In genomic region chr17:88626347-88626811, GRCm38 (mm10) we compare ENCODE assay signal across 10 mouse cellular contexts. TPM values are rescaled to one million over a fixed set of nuclear protein-coding genes. Genes with fewer than 3 reads are reported as not detected.
A peak's percentile ranks its signal among the peaks of the same experiment; 100 is the strongest.
DNase-seq lines count a peak whose midpoint lies in the region; ATAC-seq lines count a peak whose summit lies in the region.
"Had no signal": no experiment of that assay in that cellular context is flagged by ENCODE, and none has a peak within 500 bp of the region (broad histone marks: within the 10 kb centered on the region; RNA-seq: fewer than 3 reads in every experiment).

No protein-coding gene starts in this region.

- WGBS in hindbrain, embryonic 10.5 days, result 36% methylated on average over 7 of the region's 7 CpGs
- 42% methylated on average over 7 of the region's 7 CpGs for WGBS in hindbrain, embryonic 16.5 days
- 14% methylated on average over 7 of the region's 7 CpGs for WGBS in embryonic facial prominence, embryonic 15.5 days

- DNase-seq in hindbrain, embryonic 10.5 days (ENCODE audit: low spot score), result peak; percentile 34
- DNase-seq in kidney, adult 8-10 months, result peak; percentile 49 to 57
- DNase-seq in lung, postnatal 36 days, result peak; percentile 34
- no peak for DNase-seq in urinary bladder, adult 18-20 months (ENCODE audit: low spot score in 2 of 2)
- DNase-seq in T-cell, adult 2 months (ENCODE audit: low spot score), result no peak
- no peak for DNase-seq in thymus, postnatal 10 days (ENCODE audit: low spot score in 2 of 2)

- no peak overlapping the region for H3K4me2 ChIP-seq in hindbrain, embryonic 16.5 days (ENCODE audit: low read length)
- peak overlapping the region; percentile 29 for H3K4me2 ChIP-seq in embryonic facial prominence, embryonic 15.5 days (replicated peaks)

- H3K27ac ChIP-seq in hindbrain, embryonic 10.5 days, result peak overlapping the region; percentile 72
- no peak overlapping the region for H3K27ac ChIP-seq in hindbrain, embryonic 16.5 days (ENCODE audit: low read depth, low read length)
- H3K27ac ChIP-seq in embryonic facial prominence, embryonic 15.5 days (replicated peaks), result peak overlapping the region; percentile 86

- H3K4me3 ChIP-seq in hindbrain, embryonic 10.5 days, result no peak overlapping the region
- no peak overlapping the region for H3K4me3 ChIP-seq in hindbrain, embryonic 16.5 days (ENCODE audit: low read length)
- no peak overlapping the region; the same call in 1 of the 2 replicates for H3K4me3 ChIP-seq in embryonic facial prominence, embryonic 15.5 days (replicated peaks)
- H3K4me3 ChIP-seq: erythroblast, embryonic 14.5 days had no signal

- peaks cover 52% of the 10 kb centered on the region for H3K4me1 ChIP-seq in hindbrain, embryonic 10.5 days (replicated peaks)
- H3K4me1 ChIP-seq in hindbrain, embryonic 16.5 days (ENCODE audit: control insufficient read depth, insufficient read depth, low read depth, low read length), result peaks cover 9% of the 10 kb centered on the region
- H3K4me1 ChIP-seq in embryonic facial prominence, embryonic 15.5 days, result peaks cover 62% of the 10 kb centered on the region

- ATAC-seq in hindbrain, embryonic 16.5 days, result no peak
- no peak for ATAC-seq in embryonic facial prominence, embryonic 15.5 days (ENCODE audit: insufficient number of reproducible peaks, low FRiP score, low TSS enrichment, low read depth)

- 0 out of 2 replicates have a peak, but pooled peaks cover 7% of the 10 kb centered on the region for H3K36me3 ChIP-seq in hindbrain, embryonic 10.5 days
- no peaks in the 10 kb centered on the region for H3K36me3 ChIP-seq in hindbrain, embryonic 16.5 days (ENCODE audit: control insufficient read depth, insufficient read depth, low read length)
- H3K36me3 ChIP-seq in embryonic facial prominence, embryonic 15.5 days, result peaks cover 16% of the 10 kb centered on the region

- H3K9me3 ChIP-seq in hindbrain, embryonic 10.5 days, result no peaks in the 10 kb centered on the region
- H3K9me3 ChIP-seq in hindbrain, embryonic 16.5 days (ENCODE audit: control insufficient read depth, low read length), result no peaks in the 10 kb centered on the region
- H3K9me3 ChIP-seq in embryonic facial prominence, embryonic 15.5 days (replicated peaks), result no peaks in the 10 kb centered on the region

- no peak overlapping the region for H3K9ac ChIP-seq in hindbrain, embryonic 16.5 days (ENCODE audit: low read depth, low read length)
- H3K9ac ChIP-seq in embryonic facial prominence, embryonic 15.5 days, result no peak overlapping the region

- H3K27me3 ChIP-seq in hindbrain, embryonic 10.5 days (ENCODE audit: insufficient read depth, poor library complexity, severe bottlenecking), result no peaks in the 10 kb centered on the region
- H3K27me3 ChIP-seq in hindbrain, embryonic 16.5 days (replicated peaks; ENCODE audit: control insufficient read depth, insufficient read depth, low read length), result no peaks in the 10 kb centered on the region
- H3K27me3 ChIP-seq in embryonic facial prominence, embryonic 15.5 days, result no peaks in the 10 kb centered on the region
- H3K27me3 ChIP-seq: CH12.LX had no signal

RNA-seq across cellular contexts. Expression of gene Ston1, which starts 28.9 kb away (rescaled TPM):
- polyA plus RNA-seq in hindbrain, embryonic 10.5 days (2016; fragmentation: Nextera tagmentation; extraction: Ambion mirVana), result 1.4 and 2.3 TPM in 2 replicates
- 1.7 and 2.1 TPM in 2 replicates for polyA plus RNA-seq in hindbrain, embryonic 16.5 days (2015; fragmentation: Nextera tagmentation; extraction: Ambion mirVana)
- polyA plus RNA-seq in embryonic facial prominence, embryonic 15.5 days (2015; fragmentation: Nextera tagmentation; extraction: Ambion mirVana), result 5.9 and 7.7 TPM in 2 replicates
- polyA plus RNA-seq: erythroblast, embryonic 14.5 days had no signal

RNA-seq across cellular contexts. Expression of gene Gtf2a1l, which starts 42.1 kb away (rescaled TPM):
- polyA plus RNA-seq in hindbrain, embryonic 10.5 days (2016; fragmentation: Nextera tagmentation; extraction: Ambion mirVana), result 0.10 and 0.43 TPM in 2 replicates
- 0.25 and 0.35 TPM in 2 replicates for polyA plus RNA-seq in hindbrain, embryonic 16.5 days (2015; fragmentation: Nextera tagmentation; extraction: Ambion mirVana)
- 0.47 and 0.53 TPM in 2 replicates for polyA plus RNA-seq in embryonic facial prominence, embryonic 15.5 days (2015; fragmentation: Nextera tagmentation; extraction: Ambion mirVana)
- polyA plus RNA-seq: erythroblast, embryonic 14.5 days had no signal

Comparison
In these comparisons a context has a peak if more than half of its experiments do, and no peak if none do; other contexts are left out.
1. DNase-seq: peak in hindbrain, embryonic 10.5 days (single experiment), kidney, adult 8-10 months (2 of 2) and lung, postnatal 36 days (single experiment); none in urinary bladder, adult 18-20 months (0 of 2), T-cell, adult 2 months (single experiment) and thymus, postnatal 10 days (0 of 2).